Mouse (Mus musculus) thymus, adult 18-20 months (tissue): ENCODE data around the gene Gramd4.
"Not testable (repeated sequence)": the region's sequence is repeated elsewhere in the genome, so short reads cannot be mapped to it uniquely, and the experiment has no call there.

ENCODE experiments used
- DNase-seq, 2 experiments: peaks; one replicate each; pipeline ENCODE4 v3.0.0; 2022; ENCODE audit warnings: mixed read lengths in 2 of 2

Gramd4 gene

GRCm38 (mm10) chr15:86091998-86092670, 34.6 kb downstream of the Gramd4 start:
- DNase-seq = no peak

GRCm38 (mm10) chr15:86093236-86093635, 35.7 kb downstream of the Gramd4 start:
- DNase-seq = no peak

GRCm38 (mm10) chr15:86094324-86095121, 37.0 kb downstream of the Gramd4 start:
- peak in 1 of 2 experiments; percentile 25 for DNase-seq

GRCm38 (mm10) chr15:86095722-86096603, 38.5 kb downstream of the Gramd4 start:
- no peak for DNase-seq

- not testable (repeated sequence) for DNase-seq
These were observed 39.1 kb downstream of the Gramd4 start for GRCm38 (mm10) chr15:86096604-86097020.

- DNase-seq = no peak
These were observed 40.4 kb downstream of the Gramd4 start for GRCm38 (mm10) chr15:86097871-86098270.

- no peak for DNase-seq
These were observed 44.1 kb downstream of the Gramd4 start for GRCm38 (mm10) chr15:86101585-86101984.

- DNase-seq = no peak
These were observed 44.8 kb downstream of the Gramd4 start for GRCm38 (mm10) chr15:86102308-86102707.

- no peak for DNase-seq
These were observed 47.2 kb downstream of the Gramd4 start for GRCm38 (mm10) chr15:86104401-86105344.

GRCm38 (mm10) chr15:86105345-86105697, 47.8 kb downstream of the Gramd4 start:
- no peak for DNase-seq

GRCm38 (mm10) chr15:86105751-86106150, 48.3 kb downstream of the Gramd4 start:
- no peak for DNase-seq

- no peak for DNase-seq
These were observed 50.5 kb downstream of the Gramd4 start for GRCm38 (mm10) chr15:86107831-86108471.

- no peak for DNase-seq
These were observed 51.8 kb downstream of the Gramd4 start for GRCm38 (mm10) chr15:86109245-86109644.

GRCm38 (mm10) chr15:86109650-86110211, 52.2 kb downstream of the Gramd4 start:
- no peak for DNase-seq

- DNase-seq = peak; percentile 35 to 47
These were observed 53.0 kb downstream of the Gramd4 start for GRCm38 (mm10) chr15:86110361-86111103.

GRCm38 (mm10) chr15:86112707-86113341, 55.3 kb downstream of the Gramd4 start:
- no peak for DNase-seq

- no peak for DNase-seq
These were observed 55.8 kb downstream of the Gramd4 start for GRCm38 (mm10) chr15:86113342-86113710.

- no peak for DNase-seq
These were observed 58.9 kb downstream of the Gramd4 start for GRCm38 (mm10) chr15:86116421-86116820.

- no peak for DNase-seq
These were observed 59.9 kb downstream of the Gramd4 start for GRCm38 (mm10) chr15:86117115-86118100.
